Mouse (Mus musculus): Measurements from ENCODE around the gene Rab11b.
A peak's percentile ranks its signal among the peaks of the same experiment; 100 is the strongest.

The Rab11b gene

DNA sequence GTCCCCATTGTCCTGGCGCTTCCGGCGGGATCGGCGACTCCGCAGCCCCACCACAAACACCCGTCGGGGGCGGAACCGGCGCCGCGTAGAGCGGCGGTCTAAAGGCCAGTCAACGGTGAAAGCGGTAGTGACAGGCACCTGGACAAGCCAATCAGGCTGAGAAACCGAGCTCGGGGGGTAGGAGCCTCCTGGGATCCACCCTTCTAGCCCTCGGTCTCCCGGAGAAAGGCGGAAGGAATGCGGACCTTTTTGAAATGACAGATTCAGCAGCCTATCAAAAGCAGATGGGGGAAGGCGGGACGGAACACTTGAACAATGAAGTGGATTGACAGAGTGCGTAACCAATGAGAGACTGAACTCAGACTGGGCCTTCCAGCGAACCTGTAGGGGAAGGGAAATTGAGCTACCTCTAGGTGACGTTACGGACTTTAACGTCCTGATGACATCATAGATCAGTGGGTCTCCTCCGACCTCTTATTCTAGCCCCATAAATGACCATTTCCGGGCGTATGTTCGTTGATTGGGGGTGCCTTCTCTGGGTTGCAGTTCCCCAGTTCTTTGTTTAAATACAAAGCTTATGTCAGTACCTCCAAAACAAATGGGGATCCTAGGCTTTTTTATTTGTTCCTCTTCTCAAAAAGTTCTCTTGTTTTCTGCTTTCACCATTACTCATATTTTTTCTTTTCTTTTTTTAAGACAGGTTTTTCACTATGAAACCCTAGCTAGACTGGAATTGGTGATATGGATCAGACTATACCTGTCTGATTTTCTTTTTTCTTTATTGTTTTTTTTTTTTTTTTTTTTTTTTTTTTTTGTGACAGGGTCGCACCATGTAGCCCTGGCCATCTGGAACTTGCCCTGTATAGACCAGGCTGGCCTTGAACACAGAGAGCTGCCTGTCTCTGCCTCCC lies at the start of gene Rab11b:
Rab11b (minus strand) TSS at position 276 of the 911 bp plus-strand sequence.
- DNase-seq (ENCODE audit: inconsistent ontology term) = peak; percentile 100

DNA sequence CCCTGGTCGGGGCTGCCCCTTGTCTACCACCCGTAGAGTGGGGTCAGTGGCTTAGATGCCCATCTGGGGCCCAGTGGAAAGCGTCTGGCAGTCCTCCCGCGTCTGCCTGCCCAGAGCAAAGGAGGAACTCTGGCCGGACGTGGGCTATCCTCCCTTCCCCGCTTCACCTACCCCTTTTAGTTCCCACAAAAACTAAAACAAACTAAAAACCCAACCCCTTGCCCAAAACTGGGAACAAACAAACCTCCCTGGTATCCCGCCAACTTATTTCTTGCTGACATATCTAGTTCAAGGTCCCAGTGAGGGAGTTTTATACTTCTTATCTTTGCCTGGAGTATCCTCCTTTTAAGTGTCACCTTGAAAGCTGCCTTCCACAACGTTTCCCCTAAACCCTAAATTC lies 47.9 kb upstream of the Rab11b start:
- DNase-seq (ENCODE audit: inconsistent ontology term) = no peak

DNA sequence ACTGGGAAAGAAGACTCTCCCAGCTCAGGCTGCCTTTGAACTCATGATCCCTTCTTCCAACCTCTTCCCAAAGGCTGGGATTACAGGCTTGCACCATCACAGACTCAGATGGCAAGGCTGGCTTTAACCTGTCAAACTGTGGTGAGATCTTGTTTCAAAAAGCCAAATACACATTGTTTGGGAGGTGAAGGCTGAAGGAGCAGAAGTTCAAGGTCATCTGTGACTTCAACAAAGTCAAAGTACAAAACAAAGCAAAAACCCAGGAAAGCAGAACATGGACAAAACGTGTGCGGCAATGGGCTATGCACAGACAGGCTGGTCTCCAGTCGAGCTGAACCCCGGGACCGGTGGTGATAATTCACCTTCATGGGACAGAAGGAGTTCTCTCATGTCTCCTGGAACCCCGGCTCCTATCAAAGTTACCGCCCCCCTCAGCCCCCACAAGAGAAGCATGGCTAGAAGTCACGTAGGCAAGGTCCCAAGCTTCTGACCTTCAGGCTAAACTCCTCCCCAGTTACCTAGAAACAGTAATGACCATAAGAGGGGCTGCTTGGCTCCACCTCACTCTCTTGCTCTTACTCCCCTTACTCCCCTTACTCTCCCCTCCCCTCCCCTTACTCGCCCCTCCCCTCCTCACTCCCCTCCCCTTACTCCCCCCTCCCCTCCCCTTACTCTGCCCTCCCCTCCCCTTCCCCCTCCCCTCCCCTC lies 47.0 kb upstream of the Rab11b start:
- no peak for DNase-seq (ENCODE audit: inconsistent ontology term)

DNA sequence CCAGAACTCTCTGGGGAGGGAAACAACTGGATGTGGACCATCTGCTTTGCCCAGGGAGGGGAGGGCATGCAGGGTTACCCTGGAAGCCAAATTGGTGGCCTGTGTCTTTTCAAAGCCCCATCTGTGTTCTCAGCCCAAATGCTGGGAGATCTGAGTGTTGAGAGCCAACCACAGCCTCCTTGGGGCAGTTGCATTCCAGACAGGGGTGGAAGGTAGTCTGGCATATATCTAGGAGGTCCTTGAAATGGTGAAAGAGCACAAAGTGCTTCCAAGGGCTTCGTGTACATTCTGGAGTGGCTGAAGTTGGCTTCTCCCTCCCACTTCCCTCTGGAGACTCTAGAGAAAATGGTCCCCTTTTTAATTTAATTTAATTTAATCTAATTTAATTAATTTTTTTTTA lies 44.4 kb upstream of the Rab11b start:
- DNase-seq (ENCODE audit: inconsistent ontology term) = no peak

DNA sequence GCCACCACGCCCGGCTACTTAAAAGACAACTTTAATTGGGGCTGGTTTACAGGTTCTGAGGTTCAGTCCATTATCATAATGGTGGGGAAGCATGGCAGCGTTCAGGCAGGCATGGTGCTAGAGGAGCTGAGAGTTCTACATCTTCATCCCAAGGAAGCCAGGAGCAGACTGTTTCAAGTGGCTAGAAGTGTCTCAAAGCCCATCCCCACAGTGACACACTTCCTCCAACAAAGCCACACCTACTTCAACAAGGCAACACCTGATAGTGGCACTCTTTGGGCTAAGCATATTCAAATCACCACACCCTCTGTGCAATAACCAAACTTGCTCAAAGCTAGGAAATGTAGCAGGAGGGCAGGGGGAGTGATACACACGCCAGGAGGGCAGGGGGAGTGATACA lies 43.9 kb upstream of the Rab11b start:
- no peak for DNase-seq (ENCODE audit: inconsistent ontology term)

DNA sequence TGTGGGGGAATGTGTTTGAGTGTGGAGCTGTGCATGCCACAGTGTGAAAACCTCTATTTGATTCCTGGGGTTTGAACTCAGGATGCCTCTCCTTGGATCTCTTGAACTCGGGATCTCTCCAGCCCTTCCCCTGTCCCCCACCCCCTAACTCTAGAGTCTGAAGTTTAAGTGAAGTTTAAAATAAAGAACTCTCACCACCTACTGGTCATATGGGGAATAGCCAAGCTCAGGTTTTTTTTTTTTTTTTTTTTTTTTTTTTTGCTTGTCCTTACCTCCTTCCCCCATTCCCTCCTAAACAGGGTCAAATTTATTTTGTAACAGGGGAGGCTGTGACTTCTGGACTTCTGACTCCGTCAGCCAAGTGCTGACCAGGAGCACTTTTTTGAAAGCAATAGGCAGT lies 41.9 kb upstream of the Rab11b start:
- DNase-seq (ENCODE audit: inconsistent ontology term) = peak; percentile 46

DNA sequence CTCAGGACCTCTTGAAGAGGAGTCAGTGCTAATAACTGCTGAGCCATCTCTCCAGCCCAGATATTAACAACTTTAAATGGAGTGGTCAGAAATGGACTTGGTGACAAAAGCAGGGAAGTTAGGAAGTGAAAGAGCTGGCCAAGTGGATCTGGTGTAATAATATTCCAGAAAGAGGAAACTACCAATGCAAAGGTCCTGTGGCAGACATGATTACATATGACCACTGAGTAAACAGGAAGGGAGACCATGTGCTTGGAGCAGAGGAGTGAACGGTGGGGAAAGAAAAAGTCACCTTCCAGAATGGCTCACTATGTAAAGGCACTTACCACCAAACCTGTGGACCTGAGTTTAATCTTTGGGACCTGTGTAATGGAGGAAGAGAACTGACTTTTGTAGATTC lies 38.9 kb upstream of the Rab11b start:
- no peak for DNase-seq (ENCODE audit: inconsistent ontology term)

DNA sequence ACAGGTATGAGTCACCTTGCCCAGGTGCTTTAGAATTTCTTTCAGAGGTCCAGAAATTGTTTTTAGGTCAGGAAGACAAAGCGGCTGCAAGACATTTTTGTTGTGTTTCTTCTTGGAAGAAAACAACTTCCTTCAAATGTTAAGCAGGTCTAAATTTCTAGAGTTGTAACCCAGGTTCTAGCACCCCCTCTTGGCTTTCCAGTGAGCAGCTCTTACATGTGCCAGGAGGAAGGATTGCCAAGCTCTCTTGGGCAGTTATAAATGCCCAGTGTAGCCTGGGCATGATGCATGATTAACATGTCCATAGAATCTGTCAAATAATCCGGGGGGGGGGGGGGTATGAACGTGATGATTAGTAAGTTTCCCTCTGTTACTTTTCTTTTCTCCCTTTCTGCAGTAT lies 38.0 kb upstream of the Rab11b start:
- peak; percentile 36 for DNase-seq (ENCODE audit: inconsistent ontology term)

DNA sequence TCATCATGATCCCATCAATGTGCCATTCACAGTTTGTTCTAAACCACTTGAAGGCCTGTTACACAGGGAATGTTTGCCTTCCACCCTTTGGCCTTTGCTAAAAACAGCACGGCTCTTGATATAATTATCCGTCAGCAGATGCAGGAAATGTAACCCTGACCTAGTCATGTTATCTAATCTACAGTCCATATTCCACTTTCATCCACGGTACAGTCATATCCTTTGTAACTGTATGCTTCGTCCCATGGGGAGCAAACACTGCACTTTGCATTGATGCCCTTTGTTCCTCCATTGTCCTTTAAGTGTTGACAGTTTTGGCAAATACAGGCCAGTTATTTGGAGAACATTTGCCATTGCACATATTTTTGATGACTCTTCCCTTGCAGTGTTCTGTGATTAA lies 28.4 kb upstream of the Rab11b start:
- no peak for DNase-seq (ENCODE audit: inconsistent ontology term)

DNA sequence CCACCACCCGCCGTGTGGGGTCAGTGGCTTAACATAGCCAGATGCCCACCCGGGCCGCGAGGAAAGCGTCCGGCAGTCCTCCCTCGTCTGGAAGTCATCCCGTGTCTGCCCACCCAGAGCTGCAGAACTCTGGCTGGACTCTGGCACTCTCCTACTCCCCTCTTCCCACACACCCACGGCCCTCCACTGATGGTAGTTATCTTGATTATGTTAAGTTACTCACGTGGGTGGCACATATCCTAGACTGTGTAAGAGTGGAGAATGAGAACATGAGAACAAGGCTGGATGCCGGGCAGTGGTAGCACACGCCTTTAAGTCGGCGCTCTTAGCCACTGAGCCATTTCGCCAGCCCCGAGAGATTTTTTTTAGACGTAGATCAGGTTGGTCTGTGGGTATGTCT lies 26.0 kb upstream of the Rab11b start:
- no peak for DNase-seq (ENCODE audit: inconsistent ontology term)

DNA sequence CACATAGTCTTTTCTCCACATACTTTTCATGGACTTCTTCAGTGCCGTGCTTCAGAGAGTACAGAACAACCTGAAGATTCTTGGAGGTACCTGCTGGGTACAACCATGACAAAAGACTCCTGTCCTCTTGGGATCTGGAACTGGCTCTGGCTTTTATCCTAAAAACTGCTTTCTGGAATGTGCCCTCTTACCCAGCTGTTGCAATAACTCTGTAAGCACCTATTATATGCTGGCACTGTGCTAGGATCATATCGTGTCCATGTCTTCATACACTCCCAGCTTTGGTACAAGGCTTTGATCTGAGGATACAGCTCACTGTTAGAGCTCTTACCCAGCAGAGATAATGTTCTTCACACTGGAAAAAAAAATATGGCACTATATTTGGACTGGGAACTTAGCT lies 24.6 kb upstream of the Rab11b start:
- DNase-seq (ENCODE audit: inconsistent ontology term) = no peak

DNA sequence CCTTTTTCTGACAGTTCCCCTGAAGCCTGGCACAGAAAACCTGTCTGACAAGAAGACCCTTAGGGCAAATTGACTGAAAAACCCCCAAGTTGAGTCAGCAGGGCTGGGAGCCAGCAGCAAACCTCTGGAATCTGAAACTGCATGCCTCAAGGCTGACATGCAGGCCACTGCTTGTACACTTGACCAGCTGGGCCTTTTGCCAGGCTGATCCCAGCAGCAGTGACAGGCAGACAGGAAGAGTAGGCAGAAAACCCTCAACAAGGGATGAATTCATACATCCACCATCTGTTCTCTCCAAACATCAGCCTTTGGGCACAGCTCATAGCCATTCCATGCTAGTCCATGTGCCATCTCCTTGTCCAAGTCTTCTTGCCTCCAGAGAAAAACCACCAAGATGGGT lies 23.1 kb upstream of the Rab11b start:
- peak; percentile 98 for DNase-seq (ENCODE audit: inconsistent ontology term)

DNA sequence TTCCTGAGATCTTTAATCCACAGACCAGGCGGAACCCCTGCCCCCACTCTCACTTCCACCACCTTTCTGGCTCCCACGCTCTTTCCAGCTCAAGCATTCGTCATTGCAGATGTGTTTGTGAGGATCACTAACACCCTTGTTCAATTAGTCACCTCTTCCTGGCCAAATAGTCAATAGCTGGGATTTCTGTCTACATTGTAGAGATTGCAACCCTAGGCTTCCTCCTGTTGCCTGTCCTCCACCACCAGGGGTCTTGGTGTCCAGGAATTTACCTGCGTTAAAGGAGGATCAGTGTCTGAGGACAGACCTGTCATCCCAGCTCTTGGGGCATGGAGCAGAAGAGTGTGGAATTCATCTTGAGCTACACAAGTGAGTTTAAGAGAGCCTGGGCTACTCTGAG lies 21.7 kb upstream of the Rab11b start:
- peak; percentile 47 for DNase-seq (ENCODE audit: inconsistent ontology term)

DNA sequence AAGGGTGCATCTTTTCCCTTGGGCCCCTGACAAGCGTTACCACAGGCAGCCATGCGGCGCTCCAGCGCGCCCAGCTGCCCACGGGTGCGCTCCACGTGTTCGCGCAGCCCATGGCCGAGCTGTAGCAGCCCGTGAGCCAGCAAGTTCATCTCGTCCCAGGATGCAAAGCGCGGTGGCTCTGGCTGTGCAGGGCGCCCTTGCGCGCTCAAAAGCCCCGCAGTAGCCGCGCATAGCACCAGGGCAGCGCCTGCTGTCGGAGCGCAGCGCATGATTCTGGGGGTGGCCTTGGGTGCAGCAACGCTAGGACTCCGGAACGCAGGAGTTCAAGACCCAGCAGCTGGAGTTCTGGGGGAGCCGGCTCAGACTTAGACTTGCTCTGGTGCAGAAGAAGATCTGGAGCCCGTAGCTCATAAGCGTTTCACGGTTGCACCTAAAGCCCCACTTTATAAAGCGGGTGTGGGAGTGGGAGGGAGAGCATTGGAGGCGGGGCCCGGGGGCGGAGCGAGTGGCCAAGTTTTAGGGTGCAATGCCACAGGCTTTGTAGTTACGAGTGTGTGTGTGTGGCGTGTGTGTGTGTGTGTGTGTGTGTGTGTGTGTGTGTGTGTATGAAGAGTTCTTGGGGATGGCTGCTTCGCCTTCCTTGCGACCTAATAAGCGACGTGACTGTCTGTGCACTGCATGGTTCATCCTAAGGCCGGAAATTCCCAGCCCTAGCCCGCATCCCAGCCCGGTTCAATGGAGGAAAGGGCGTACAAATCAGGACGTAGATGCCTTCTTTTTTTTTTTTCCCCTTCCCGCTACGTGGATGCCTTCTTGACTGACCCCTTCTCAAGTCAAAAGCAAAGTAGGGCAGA lies 21.0 kb upstream of the Rab11b start, which contains the start of gene Angptl4:
Angptl4 (minus strand) TSS at position 707 of the 854 bp plus-strand sequence.
- peak; percentile 63 for DNase-seq (ENCODE audit: inconsistent ontology term)

DNA sequence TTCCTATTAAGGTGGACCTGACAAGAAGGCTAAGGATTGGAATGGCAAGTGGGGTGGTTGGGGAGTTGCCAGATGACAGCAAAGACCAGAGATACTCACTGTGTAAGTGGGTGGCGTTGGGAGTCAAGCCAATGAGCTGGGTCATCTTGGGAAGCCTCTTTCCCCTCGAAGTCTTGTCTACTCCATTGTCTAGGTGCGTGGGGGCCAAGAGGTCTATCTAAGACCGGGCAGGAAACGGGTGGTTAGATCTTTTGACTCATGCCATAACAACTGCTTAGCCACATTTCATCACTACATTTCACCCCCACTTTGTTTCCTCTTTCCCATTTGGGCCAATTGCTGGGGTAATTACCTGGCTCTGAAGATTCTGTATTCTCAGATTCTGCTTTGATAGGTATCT lies 20.1 kb upstream of the Rab11b start:
- peak; percentile 56 for DNase-seq (ENCODE audit: inconsistent ontology term)

DNA sequence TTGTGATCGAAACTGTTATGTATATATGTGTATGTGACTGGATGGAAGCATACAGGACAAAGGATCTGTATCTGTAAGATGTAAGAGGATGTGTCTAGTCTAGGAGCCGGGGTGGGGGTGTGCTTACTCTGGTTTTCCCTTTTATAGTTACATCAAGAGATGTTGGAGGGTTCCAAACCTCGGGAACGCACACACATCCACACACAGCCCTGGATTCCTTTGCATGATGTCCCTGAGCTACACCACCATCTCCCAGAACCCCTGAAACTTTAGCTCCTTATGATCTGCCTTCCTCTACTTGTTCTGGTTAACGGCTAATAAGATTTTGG lies 19.6 kb upstream of the Rab11b start:
- no peak for DNase-seq (ENCODE audit: inconsistent ontology term)

DNA sequence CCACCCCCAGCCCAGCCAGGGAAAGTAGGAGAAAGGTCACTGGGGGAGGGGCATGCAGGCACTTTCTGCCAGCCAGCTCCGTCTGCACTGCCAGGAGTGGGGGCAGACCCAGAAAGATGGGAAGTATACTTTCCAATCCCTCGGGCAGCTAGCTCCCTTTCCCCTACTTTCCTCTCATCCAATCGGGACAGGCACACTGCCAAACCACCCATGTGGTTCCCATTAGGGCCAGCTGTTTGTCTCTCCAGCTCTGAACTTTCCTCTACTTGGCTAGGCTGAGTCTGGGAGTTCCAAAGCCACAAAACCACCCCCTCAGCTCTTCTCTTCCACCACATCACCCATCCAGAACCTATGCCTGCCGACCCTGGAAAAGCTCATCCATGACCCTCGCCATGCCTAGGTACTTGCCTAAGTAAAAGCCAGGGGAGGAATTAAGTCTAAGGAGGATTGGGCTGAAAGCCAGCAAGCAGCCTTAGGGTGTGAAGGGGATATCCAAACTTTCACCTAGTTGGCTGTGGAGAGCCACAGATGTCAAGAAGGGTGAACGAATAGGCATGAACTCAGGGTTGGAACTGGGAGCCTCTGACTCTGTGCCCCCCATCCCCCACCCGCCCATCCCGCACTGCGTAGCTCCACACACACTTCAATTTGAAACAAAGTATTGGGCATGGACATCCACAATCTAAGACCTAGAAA lies 19.1 kb upstream of the Rab11b start:
- peak; percentile 96 for DNase-seq (ENCODE audit: inconsistent ontology term)

DNA sequence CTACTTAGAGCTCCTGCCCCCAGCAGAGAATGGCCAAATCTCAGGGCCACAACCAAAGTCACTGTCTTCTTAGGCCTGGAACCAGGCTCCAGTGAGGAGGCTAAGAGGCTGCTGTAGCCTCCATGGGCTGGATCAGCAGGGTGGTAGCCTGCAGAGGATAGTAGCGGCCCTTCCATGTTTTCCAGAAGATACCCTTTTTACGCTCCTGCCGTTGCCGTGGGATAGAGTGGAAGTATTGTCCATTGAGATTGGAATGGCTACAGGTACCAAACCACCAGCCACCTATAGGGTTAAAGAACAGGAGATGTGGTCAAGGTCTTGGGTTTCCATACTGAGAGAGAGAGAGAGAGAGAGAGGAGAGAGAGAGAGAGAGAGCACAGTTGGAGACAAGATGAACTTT lies 15.0 kb upstream of the Rab11b start:
- no peak for DNase-seq (ENCODE audit: inconsistent ontology term)

DNA sequence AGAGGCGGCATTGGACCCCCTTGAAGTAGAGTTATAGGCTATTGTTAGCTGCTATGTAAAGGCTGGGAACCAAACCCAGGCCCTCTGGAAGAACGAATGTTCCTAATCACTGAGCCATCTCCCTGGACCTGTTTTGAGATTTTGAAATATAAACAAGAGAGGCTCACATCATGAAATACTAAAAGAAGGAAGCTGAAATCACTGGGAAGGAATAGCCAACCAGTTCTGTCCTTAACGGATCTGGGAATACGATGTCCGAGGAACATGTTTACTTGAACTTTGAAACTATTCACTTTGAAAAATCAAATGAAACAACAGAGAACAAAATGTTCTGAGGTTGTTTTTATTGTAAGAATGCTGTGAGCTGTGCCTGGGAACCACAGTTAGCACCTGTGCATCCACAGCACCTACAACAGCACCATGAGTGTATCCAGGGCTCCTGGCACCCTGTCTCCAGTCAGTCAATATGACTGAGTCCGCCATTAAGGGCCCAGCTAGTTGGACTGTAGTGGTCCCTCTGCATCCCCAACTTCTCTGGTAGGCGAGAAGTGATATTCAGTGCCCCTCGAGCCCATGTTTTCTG lies 14.3 kb upstream of the Rab11b start:
- no peak for DNase-seq (ENCODE audit: inconsistent ontology term)

DNA sequence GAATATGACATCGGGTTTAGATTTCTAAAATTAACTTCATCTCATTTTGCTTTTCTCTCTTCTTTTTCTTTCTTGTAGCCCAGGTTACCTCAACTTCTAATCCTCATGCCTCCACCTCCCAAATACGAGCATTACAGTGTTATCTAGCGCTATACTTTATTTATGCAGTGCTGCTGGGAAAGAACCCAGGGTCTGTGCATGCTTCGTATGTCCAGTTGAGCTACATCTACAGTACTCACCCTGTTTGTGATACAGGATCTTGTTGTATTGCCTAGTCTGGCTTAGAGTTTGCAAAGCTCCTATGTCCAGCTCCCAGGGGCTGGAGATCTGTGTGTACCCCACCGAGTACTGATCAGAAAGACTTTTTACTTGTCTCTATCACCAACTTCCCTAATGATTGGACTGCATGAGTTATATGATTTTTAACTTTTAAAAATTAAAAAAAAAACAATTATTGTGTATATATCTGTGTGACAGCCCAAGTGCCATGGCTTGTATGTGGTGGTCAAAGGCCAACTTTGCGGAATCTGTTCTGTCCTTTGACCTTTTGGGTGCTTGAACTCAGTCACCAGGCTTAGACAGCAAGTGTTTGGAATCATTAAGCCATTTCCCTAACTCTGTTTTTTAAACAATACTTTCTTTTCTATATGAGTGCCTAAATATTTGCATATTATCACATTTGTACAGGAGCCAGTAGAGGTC lies 13.7 kb upstream of the Rab11b start:
- no peak for DNase-seq (ENCODE audit: inconsistent ontology term)

DNA sequence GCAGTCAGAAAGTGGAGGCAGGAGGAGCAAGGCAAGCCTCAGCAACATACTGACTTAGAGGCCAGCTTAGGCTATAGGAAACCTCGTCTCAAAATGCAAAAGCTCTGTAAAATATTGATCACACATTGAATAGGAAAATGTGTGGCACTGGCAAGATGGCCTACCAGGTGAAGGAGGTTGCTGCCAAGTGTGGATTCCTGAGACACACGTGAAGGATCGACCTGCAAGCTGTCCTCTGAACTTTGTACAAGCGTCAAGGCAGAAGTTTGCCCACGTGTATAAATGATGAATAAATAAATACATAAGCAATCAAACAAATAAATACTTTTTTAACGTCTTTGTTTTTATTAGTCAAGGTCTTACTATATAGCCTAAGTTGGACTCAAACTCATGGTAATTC lies 13.1 kb upstream of the Rab11b start:
- DNase-seq (ENCODE audit: inconsistent ontology term) = no peak
